Mouse (Mus musculus) heart, postnatal 25 days (tissue): ENCODE results near the gene Hltf. TPM values are rescaled to one million over a fixed set of nuclear protein-coding genes. Genes with fewer than 3 reads are reported as not detected.
"Not testable (repeated sequence)": the region's sequence is repeated elsewhere in the genome, so short reads cannot be mapped to it uniquely, and the experiment has no call there.

ENCODE experiments used
- DNase-seq: peaks from one replicate; pipeline ENCODE4 v3.0.0; 2022; ENCODE audit warnings: low spot score
- intact Hi-C: fragments of 180-260 bp; cut with DNase I; formaldehyde crosslinking; loops from one replicate; pipeline ENCODE4 v1.15.1; 2025
- total RNA-seq, 2 experiments: library from RNA; stranded (reverse); gene quantifications; 2 replicates each; pipeline ENCODE4 v1.2.3; 2021

Gene Hltf
- total RNA-seq, 2 experiments from 2014 or later: 10.9 to 14.0 TPM

- intact Hi-C loops: no loop called here
- no peak for DNase-seq
Observed at GRCm38 (mm10) chr3:20082161-20082560, 24.6 kb downstream of the Hltf start.

- intact Hi-C loops: no loop called here
- no peak for DNase-seq
Observed at GRCm38 (mm10) chr3:20103830-20104229, 46.2 kb downstream of the Hltf start.

GRCm38 (mm10) chr3:20104318-20104717 lies 46.7 kb downstream of the Hltf start:
- DNase-seq: no peak
- intact Hi-C loops: no loop called here

GRCm38 (mm10) chr3:20104776-20105175 lies 47.2 kb downstream of the Hltf start:
- DNase-seq: no peak
- intact Hi-C loops: no loop called here

GRCm38 (mm10) chr3:20108881-20109280 lies 51.3 kb downstream of the Hltf start:
- intact Hi-C loops: no loop called here
- DNase-seq: no peak

- no peak for DNase-seq
- intact Hi-C loops: no loop called here
Observed at GRCm38 (mm10) chr3:20111913-20112312, 54.3 kb downstream of the Hltf start.

- DNase-seq: no peak
- intact Hi-C loops: no loop called here
Observed at GRCm38 (mm10) chr3:20119044-20119591, 61.5 kb downstream of the Hltf start.

- intact Hi-C loops: no loop called here
Observed at GRCm38 (mm10) chr3:20119686-20120244, 62.2 kb downstream of the Hltf start.

GRCm38 (mm10) chr3:20121582-20121981 lies 64.0 kb downstream of the Hltf start:
- intact Hi-C loops, DNase-seq: not testable (repeated sequence)

More at GRCm38 (mm10) chr3:20119686-20120244, 62.2 kb downstream of the Hltf start:
- no peak for DNase-seq

GRCm38 (mm10) chr3:20125604-20126003 lies 68.0 kb downstream of the Hltf start:
- no peak for DNase-seq
- intact Hi-C loops: no loop called here

GRCm38 (mm10) chr3:20127047-20127595 lies 69.5 kb downstream of the Hltf start:
- intact Hi-C loops: no loop called here
- no peak for DNase-seq

- intact Hi-C loops: no loop called here
Observed at GRCm38 (mm10) chr3:20129491-20129890, 71.9 kb downstream of the Hltf start.

GRCm38 (mm10) chr3:20130456-20131349 lies 73.1 kb downstream of the Hltf start:
- no peak for DNase-seq
- intact Hi-C loops: no loop called here

More at GRCm38 (mm10) chr3:20129491-20129890, 71.9 kb downstream of the Hltf start:
- DNase-seq: no peak

GRCm38 (mm10) chr3:20131350-20131720 lies 73.7 kb downstream of the Hltf start:
- intact Hi-C loops: no loop called here
- DNase-seq: no peak

- DNase-seq: no peak
- intact Hi-C loops: no loop called here
Observed at GRCm38 (mm10) chr3:20132731-20133130, 75.1 kb downstream of the Hltf start.

GRCm38 (mm10) chr3:20133745-20134144 lies 76.1 kb downstream of the Hltf start:
- no peak for DNase-seq
- intact Hi-C loops: no loop called here

- intact Hi-C loops: no loop called here
- DNase-seq: no peak
Observed at GRCm38 (mm10) chr3:20134545-20134944, 76.9 kb downstream of the Hltf start.

- no peak for DNase-seq
- intact Hi-C loops: no loop called here
Observed at GRCm38 (mm10) chr3:20136868-20137581, 79.4 kb downstream of the Hltf start.

GRCm38 (mm10) chr3:20141240-20141639 lies 83.6 kb downstream of the Hltf start:
- no peak for DNase-seq
- intact Hi-C loops: no loop called here

GRCm38 (mm10) chr3:20141679-20142078 lies 84.1 kb downstream of the Hltf start:
- no peak for DNase-seq
- intact Hi-C loops: no loop called here
